Mouse (Mus musculus) NIH3T3 (cell line): ENCODE results near the gene Gm5155.
"Not testable (repeated sequence)": the region's sequence is repeated elsewhere in the genome, so short reads cannot be mapped to it uniquely, and the experiment has no call there.

Experiments
- DNase-seq: peaks from one replicate; pipeline ENCODE4 v3.0.0-alpha.2; 2012; ENCODE audit warnings: low read depth

Gm5155 gene

DNA sequence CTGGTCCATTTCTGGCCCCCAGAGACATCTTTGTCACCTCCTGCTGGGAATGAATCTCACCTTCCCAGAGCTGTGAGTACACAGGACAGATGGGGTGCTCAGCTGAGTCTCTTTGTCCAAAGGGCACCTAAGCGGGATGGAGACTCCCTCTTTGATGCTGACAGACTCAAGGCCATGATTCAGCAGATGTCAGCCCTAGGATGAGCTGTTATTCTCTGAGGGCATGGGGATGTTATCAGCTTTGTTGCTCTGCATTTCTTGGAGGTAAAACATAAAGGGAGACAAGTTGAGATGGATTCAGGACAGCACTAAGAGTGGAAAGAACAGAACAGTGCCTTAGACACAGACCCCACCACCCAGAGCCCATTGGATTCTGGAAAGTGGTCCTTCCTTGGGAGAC is at the start of gene Gm5155:
Gene Gm5155 (plus strand): TSS at position 301 of the 400 bp plus-strand sequence.
- no peak for DNase-seq

DNA sequence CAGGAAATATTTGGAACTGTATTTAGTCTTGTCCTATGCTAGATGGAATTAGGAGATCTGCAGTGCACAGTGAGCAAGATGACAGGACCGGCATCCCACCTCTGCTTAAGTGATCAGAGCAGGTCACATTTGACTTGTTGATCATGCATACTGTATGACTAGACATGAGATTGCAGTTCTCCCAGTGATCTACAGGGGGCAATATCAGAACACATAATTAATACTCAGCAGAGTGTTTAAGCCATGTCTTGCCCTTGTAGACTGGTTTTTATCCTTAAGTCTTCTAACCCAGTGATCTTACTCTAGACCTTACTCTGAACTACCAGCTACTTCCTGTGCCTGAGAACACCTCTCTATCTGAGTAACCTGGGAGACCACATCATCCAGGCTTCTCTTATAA is 791 bp upstream of the Gm5155 start:
- no peak for DNase-seq

DNA sequence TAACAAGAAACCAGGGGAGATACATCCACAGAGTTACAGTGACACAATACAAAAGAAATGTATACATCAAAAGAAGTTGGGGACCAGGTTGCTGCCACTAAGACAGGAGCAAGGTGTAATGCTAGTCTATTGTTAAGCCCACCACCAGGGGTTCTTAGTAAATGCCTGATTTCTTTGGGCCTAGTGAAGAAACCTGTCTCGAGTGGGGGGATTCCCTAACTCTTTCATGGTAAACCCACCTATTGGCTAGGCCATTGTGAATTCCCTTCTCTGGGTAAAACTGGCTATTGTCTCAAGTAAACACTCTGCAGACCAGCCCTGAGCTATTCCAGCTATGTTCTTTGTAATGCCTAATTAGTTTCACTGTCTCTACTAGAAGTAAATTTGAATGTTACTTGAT is 23.8 kb downstream of the Gm5155 start:
- not testable (repeated sequence) for DNase-seq

DNA sequence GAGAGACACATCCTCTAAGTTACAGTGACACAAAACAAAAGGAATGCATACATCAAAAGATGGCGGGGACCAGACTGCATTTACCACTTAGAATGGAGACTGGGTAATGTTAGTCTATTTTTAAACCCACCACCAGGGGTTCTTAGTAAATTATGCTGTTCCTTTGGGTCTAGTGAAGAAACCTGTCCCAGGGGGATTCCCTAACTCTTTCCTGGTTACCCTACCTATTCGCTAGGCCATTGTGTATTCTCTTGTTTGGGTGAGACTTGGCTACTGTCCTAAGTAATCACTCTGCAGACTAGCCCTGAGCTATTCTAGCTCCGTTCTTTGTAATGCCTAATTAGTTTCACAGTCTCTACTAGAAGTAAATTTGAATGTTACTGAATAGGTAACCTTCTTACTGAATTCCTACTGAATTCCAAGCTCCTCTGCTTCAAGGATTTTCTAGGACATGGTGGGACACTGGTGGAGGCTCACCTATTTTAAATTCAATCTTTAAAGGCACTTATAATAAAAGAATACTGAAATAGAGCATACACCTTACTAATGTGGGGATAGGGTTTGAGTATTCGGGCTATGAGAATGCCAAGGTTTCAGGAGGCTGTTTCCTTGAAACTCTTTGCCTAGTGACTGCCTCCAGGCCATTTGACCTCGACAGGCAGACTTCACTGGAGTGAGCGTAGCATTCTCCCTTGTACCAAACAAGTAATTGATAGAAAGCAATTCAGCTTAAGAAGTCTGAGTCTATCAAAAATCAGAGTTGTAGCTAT is 31.8 kb downstream of the Gm5155 start:
- DNase-seq: no peak
